Mouse (Mus musculus) right cerebral cortex, postnatal 25 days (tissue): Measurements from ENCODE around the gene Fam126b.
A peak's percentile ranks its signal among the peaks of the same experiment; 100 is the strongest.
"Not testable (repeated sequence)": the region's sequence is repeated elsewhere in the genome, so short reads cannot be mapped to it uniquely, and the experiment has no call there.

Experiments used
- DNase-seq: peaks from one replicate; pipeline ENCODE4 v3.0.0; 2022

The Fam126b gene

GRCm38 (mm10) chr1:58586171-58586997 is at the start of gene Fam126b, which contains the start of gene Ndufb3:
Fam126b (minus strand) TSS chr1:58586323.
Ndufb3 (plus strand) TSS chr1:58586384.
- DNase-seq = peak; percentile 89

GRCm38 (mm10) chr1:58628847-58629246 is 42.7 kb upstream of the Fam126b start:
- not testable (repeated sequence) for DNase-seq

- DNase-seq = no peak
Measured at GRCm38 (mm10) chr1:58621996-58622748, 36.0 kb upstream of the Fam126b start.

DNA sequence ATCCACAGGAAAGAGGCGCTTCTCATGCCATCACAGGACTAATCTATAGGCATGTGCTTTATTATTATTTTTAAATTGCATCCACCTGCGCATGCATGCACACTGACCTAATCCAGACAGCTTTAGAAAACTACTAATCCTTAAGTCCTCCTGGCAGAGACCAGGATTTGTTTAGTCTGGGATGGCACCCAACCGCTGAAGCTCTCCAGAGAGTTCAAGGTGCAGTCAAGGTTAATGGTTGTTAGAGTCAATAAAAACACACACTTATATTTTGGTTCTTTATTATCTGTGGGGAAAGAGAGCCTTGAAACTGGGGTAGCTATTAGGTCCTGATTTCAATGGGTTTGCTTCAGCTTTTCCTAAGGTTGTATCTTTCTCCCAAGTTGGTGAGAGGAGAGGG is 35.1 kb upstream of the Fam126b start:
- DNase-seq = no peak

- no peak for DNase-seq
Measured at GRCm38 (mm10) chr1:58618766-58619165, 32.6 kb upstream of the Fam126b start.

DNA sequence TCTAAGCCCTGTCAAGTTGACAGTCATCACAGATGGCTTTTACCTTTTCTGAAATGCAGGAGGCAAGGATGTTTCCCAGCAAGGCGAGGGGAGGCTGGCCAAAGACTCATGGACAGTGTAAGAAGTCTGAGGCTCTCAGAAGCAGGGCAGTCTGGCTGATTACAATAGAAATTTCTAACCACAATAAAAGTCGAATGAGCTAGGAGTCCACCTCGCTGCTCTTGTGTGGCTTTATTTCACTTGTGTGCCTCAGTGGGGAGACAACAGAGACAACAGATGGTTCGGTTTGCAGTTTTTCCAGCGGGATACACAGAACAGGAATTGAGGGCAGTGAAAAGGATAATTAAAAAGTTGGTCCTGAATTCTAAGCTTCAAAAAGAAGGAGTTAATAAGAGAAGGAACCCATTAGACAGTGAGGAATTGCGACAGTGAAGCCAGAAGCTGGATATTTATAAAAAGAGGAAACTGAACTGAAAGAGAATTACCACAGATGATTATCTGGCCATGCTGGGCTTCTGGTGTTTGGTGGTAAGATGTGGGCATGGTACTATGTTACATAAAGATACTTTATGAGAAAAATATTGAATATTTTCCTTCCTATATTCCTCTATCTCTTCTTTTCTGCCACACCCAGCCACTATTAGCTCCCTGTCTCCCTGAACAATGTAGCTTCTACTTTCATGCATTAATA is 32.0 kb upstream of the Fam126b start:
- DNase-seq = no peak

GRCm38 (mm10) chr1:58617076-58617475 is 31.0 kb upstream of the Fam126b start:
- no peak for DNase-seq

DNA sequence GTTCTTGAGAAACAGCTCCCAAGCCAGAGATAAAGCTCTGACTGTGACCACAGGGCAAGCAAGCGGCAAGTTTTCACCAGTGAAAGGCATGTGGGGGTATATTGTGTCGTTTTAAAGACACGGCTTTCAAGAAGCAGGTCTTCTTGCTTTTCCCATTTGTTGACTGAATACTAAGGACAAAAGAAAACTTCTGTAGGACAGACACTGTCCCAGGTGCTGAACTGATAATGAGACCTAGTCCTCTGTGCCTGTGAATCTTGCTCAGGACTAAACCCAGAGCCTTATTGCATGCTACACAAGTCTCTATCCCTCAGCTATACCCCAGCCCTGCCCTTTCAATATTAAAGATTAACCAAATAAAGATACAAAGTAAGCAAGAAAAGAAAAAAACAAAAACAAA is 30.1 kb upstream of the Fam126b start:
- no peak for DNase-seq

GRCm38 (mm10) chr1:58615146-58615545 is 29.0 kb upstream of the Fam126b start:
- DNase-seq = no peak

DNA sequence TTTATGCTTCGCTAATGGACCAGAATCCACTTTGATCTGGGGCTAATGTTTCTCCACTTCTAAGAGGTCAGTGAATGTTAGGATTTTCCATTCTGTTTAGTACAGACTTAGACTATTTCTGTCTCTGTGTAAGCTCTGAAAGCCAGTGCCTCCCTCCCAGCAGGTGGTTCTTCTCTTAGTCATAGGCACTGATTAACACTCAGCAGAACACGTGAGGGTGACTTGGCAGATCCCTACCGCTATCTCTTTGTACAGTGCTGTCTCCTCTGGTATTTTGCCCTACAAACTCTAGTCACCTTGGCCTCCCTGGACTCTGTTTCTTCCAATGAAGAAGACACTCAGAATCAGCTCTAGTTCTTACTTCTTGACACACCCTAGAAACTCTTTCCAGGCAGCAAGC is 28.3 kb upstream of the Fam126b start:
- DNase-seq = peak; percentile 56

DNA sequence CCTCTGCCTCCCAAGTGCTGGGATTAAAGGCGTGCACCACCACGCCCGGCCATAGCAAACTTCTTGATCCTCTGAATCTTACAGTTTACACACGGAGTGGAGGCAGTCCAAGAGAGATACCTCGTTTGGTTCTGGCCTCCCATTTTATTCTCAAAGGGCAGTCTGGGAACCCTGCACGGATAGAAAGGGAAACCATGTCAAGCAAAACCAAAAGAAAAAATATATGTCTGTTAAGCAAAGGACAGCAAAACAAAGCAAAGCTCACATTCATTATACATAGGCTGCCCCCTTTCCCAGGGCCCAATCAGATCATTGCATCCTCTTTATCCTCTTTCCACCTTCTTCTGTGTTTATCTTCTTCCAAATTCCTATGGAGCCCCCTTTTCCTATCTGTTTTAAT is 27.7 kb upstream of the Fam126b start:
- no peak for DNase-seq

- DNase-seq = no peak
Measured at GRCm38 (mm10) chr1:58610611-58611010, 24.5 kb upstream of the Fam126b start.

GRCm38 (mm10) chr1:58610166-58610565 is 24.0 kb upstream of the Fam126b start:
- DNase-seq = no peak

DNA sequence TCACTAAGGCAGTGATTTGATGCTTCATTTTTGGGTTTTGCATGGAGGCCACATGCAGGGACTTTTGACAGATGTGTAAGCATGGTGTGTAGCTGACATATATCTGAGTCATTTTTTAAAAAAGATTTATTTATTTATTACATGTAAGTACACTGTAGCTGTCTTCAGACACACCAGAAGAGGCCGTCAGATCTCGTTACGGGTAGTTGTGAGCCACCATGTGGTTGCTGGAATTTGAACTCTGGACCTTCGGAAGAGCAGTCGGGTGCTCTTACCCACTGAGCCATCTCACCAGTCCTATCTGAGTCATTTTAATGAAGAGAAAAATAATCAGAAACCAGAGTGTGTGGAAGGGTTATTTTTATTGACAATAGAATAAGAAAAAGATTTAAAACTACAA is 23.5 kb upstream of the Fam126b start:
- not testable (repeated sequence) for DNase-seq

GRCm38 (mm10) chr1:58603738-58604137 is 17.6 kb upstream of the Fam126b start:
- DNase-seq = no peak

- DNase-seq = no peak
Measured at GRCm38 (mm10) chr1:58602681-58603080, 16.6 kb upstream of the Fam126b start.

GRCm38 (mm10) chr1:58587491-58587890 is 1.4 kb upstream of the Fam126b start:
- no peak for DNase-seq

GRCm38 (mm10) chr1:58585373-58586170 is 551 bp downstream of the Fam126b start:
- peak; percentile 54 for DNase-seq

GRCm38 (mm10) chr1:58584271-58584670 is 1.9 kb downstream of the Fam126b start:
- no peak for DNase-seq

DNA sequence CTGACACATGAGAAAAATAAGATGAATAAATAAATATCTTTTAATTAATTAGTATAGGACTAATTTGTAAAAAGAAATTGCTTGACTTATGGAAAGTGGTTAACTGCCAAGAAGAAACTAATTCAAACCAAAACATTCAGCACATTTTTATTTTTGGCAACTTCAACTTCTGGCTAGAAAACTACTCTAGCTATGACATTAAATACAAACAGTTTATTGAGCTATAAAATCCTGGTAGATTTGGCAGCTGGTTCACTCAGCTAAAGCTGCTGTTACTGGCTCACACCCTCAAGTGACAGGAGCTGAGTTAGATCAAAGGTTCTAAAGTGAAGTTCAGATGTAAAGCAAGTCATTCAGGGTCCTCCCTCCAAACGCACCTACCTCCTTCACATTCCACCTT is 3.5 kb downstream of the Fam126b start:
- DNase-seq = no peak

DNA sequence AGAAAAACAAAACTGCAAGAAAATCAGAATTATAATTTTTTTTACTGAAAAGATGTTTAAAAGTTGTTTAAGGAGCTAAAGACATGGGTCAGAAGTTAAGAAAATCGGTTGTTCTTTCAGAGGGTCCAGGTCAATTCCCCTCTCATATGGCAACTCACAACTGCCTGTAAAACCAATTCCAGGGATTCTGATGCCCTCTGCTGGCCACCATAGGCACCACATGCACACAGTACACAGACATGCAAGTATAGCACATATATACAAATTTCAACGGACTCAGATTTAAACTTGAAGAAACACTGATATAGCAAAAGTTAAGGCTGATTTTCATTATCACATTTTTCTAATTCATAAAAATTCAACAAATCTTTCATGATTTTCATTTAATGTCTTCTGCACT is 6.9 kb downstream of the Fam126b start:
- DNase-seq = no peak

DNA sequence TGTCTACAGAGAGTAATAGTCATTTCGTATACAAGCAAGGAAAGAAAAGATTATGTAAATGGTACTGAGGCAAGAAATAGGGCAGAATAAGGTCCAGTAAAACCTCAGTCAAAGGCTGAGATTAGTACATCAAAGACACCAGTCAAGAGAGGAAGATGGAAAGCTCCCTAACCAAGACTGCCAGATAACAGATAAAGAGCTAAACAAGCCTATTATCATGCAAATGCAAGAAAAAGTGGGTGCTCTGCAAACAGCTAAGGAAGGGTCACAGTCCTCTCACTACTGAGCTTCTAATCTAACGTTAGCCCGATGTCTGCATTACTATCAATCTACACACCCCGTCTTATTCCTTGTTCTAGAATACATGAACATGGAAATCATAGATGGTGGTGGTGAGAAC is 15.7 kb downstream of the Fam126b start:
- no peak for DNase-seq
